Mouse (Mus musculus): ENCODE results near the gene Snrpd2.

The Snrpd2 gene

GRCm38 (mm10) chr7:19179936-19180335 lies 30.4 kb downstream of the Snrpd2 start:
- no peak for DNase-seq

- DNase-seq, result peak; percentile 68 to 76
Measured at GRCm38 (mm10) chr7:19180862-19181429, 31.4 kb downstream of the Snrpd2 start.

DNA sequence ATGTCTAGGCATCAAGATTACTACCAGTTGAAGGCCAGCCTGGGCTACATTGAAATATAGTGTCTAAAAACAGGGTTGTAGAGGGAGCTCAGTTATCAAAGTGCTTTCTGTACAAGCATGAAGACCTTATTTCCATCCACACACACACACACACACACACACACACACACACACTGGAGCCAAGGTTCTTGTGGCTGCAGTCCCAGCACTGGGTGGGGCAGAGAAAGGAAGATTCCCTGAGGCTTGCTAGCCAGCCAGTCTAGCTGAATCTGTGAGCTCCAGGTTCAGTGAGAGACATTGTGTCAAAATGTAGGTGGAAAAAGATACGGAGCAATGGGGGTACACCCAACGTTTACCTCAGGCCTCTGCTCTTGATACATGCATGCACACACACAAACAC lies 34.7 kb downstream of the Snrpd2 start:
- no peak for DNase-seq

DNA sequence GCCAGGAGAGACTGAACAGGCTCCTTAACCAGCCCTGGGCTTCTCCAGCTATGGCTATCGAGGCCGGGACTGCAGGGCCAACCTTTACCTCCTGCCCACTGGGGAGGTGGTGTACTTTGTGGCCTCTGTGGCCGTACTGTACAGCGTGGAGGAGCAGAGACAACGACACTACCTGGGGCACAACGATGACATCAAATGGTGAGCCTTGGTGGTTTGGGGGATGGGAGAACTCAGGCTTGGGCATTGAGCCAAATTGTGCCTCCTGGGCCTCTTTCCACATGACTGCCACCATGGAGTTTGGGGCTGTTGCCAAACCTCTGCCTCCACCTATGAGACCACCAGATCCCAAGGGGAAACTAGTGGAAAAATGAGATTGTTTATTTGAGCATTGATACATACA lies 35.2 kb downstream of the Snrpd2 start:
- DNase-seq, result no peak

- no peak for DNase-seq
Measured at GRCm38 (mm10) chr7:19194676-19195075, 45.2 kb downstream of the Snrpd2 start.

DNA sequence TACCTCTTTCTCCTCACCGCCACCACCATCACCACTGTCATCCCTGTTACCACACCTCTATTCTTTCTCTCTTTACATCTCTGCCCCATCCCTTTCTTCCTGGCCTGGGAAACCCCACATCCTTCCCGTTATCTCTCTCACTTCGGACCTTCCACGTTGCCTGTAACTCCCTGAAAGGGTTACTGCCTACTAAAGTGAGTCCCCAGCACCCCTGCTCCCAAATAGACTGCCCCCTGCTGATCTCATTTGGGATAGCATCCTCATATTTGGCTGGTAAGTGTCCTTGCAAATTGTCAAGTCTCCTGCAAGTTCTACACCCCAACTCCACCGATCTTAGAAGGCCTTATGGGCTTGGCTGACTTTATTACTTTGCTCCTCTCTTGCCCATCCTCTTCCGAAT lies 47.2 kb downstream of the Snrpd2 start:
- peak in 1 of 2 experiments; percentile 53 for DNase-seq

DNA sequence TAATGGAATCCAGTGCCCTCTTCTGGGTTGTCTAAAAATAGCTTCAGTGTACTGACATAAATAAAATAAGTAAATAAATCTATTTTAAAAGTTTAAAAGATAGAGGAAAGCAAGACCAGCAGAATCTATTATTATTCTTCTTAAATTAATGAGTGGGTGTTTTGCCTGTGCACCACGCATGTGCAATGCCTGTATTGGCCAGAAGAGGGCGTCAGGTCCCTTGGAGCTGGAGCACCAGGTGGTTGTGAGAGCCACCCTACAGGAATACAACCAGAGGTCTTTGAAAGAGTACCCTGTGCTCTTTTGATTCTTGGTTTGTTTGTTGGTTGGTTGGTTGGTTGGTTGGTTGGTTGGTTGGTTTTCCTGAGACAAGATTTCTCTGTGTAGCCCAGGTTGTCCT lies 48.5 kb downstream of the Snrpd2 start:
- DNase-seq, result peak in 1 of 2 experiments; percentile 57

GRCm38 (mm10) chr7:19201660-19202059 lies 52.1 kb downstream of the Snrpd2 start:
- no peak for DNase-seq

GRCm38 (mm10) chr7:19202065-19202850 lies 52.7 kb downstream of the Snrpd2 start:
- DNase-seq, result no peak
